Mouse (Mus musculus) WW6 (cell line): ENCODE results near the gene Nlrp9c.
"Not testable (repeated sequence)": the region's sequence is repeated elsewhere in the genome, so short reads cannot be mapped to it uniquely, and the experiment has no call there.

Source experiments
- DNase-seq: peaks from one replicate; pipeline ENCODE4 v3.0.0-alpha.2; 2013; ENCODE audit warnings: low read depth, low spot score

The Nlrp9c gene

GRCm38 (mm10) chr7:26403600-26403999, at the start of gene Nlrp9c:
TSS of gene Nlrp9c (minus strand) at chr7:26403700.
- not testable (repeated sequence) for DNase-seq

- no peak for DNase-seq
Measured at GRCm38 (mm10) chr7:26434813-26435212, 31.3 kb upstream of the Nlrp9c start, which contains the start of gene Nlrp4a. TSS of gene Nlrp4a (plus strand) at chr7:26435113.

- DNase-seq = not testable (repeated sequence)
Measured at GRCm38 (mm10) chr7:26391811-26392210, 11.7 kb downstream of the Nlrp9c start.

- not testable (repeated sequence) for DNase-seq
Measured at GRCm38 (mm10) chr7:26391137-26391536, 12.4 kb downstream of the Nlrp9c start.

- not testable (repeated sequence) for DNase-seq
Measured at GRCm38 (mm10) chr7:26386691-26387090, 16.8 kb downstream of the Nlrp9c start.

GRCm38 (mm10) chr7:26380807-26381206, 22.7 kb downstream of the Nlrp9c start:
- DNase-seq = no peak

- not testable (repeated sequence) for DNase-seq
Measured at GRCm38 (mm10) chr7:26373221-26373620, 30.3 kb downstream of the Nlrp9c start.

GRCm38 (mm10) chr7:26356719-26357118, 46.8 kb downstream of the Nlrp9c start:
- not testable (repeated sequence) for DNase-seq

- not testable (repeated sequence) for DNase-seq
Measured at GRCm38 (mm10) chr7:26352258-26352657, 51.2 kb downstream of the Nlrp9c start.

- DNase-seq = not testable (repeated sequence)
Measured at GRCm38 (mm10) chr7:26350177-26350576, 53.3 kb downstream of the Nlrp9c start.

GRCm38 (mm10) chr7:26320361-26320760, 83.1 kb downstream of the Nlrp9c start:
- not testable (repeated sequence) for DNase-seq

- not testable (repeated sequence) for DNase-seq
Measured at GRCm38 (mm10) chr7:26315809-26316208, 87.7 kb downstream of the Nlrp9c start.

- not testable (repeated sequence) for DNase-seq
Measured at GRCm38 (mm10) chr7:26315194-26315593, 88.3 kb downstream of the Nlrp9c start.

GRCm38 (mm10) chr7:26311786-26312185, 91.7 kb downstream of the Nlrp9c start:
- DNase-seq = not testable (repeated sequence)

GRCm38 (mm10) chr7:26306926-26307325, 96.6 kb downstream of the Nlrp9c start, which contains the start of gene Cyp2a4:
TSS of gene Cyp2a4 (plus strand) at chr7:26307169.
- DNase-seq = not testable (repeated sequence)

- not testable (repeated sequence) for DNase-seq
Measured at GRCm38 (mm10) chr7:26303429-26304166, 99.9 kb downstream of the Nlrp9c start.
